Mouse (Mus musculus) myocyte (in vitro differentiated cells): ENCODE data around the gene Ccdc7a.

Experiments used
- CEBPB ChIP-seq: IDR thresholded peaks from 2 replicates; pipeline ENCODE4 v1.6.1; 2011; ENCODE audit warnings: mild to moderate bottlenecking, moderate library complexity; ENCODE audit not compliant: poor library complexity, insufficient read depth, severe bottlenecking
- E2F4 ChIP-seq: IDR thresholded peaks from one replicate; pipeline ENCODE4 v1.6.1; 2011; ENCODE audit warnings: mild to moderate bottlenecking, control low read depth, moderate library complexity; ENCODE audit not compliant: insufficient read depth
- MAX ChIP-seq: IDR thresholded peaks from one replicate; pipeline ENCODE4 v1.6.1; 2011; ENCODE audit warnings: low read depth, mild to moderate bottlenecking, control low read depth
- MYOD1 ChIP-seq, 3 experiments: IDR thresholded peaks; one replicate each; pipeline ENCODE4 v1.6.1; 2011; ENCODE audit warnings: control low read depth in 2 of 3, low read depth in 2 of 3, mild to moderate bottlenecking in 2 of 3, moderate library complexity in 1 of 3; ENCODE audit not compliant: insufficient read length in 2 of 3, control insufficient read depth in 1 of 3
- MYOG ChIP-seq, 3 experiments: IDR thresholded peaks; one replicate each; pipeline ENCODE4 v1.6.1; 2011; ENCODE audit warnings: control low read depth in 2 of 3, low read depth in 2 of 3, mild to moderate bottlenecking in 2 of 3; ENCODE audit not compliant: insufficient read length in 2 of 3, control insufficient read depth in 1 of 3, insufficient read depth in 1 of 3
- POLR2A ChIP-seq: IDR thresholded peaks from one replicate; pipeline ENCODE4 v1.6.1; 2011; ENCODE audit warnings: low read depth, mild to moderate bottlenecking, control low read depth, moderate library complexity; ENCODE audit not compliant: insufficient read length
- POLR2AphosphoS2 ChIP-seq: IDR thresholded peaks from one replicate; pipeline ENCODE4 v1.6.1; 2011; ENCODE audit warnings: low read depth, control low read depth; ENCODE audit not compliant: insufficient read length
- REST ChIP-seq: IDR thresholded peaks from one replicate; pipeline ENCODE4 v1.6.1; 2011; ENCODE audit warnings: mild to moderate bottlenecking, control low read depth, moderate library complexity; ENCODE audit not compliant: insufficient read depth, insufficient read length
- TCF12 ChIP-seq: IDR thresholded peaks from one replicate; pipeline ENCODE4 v1.6.1; 2011; ENCODE audit warnings: mild to moderate bottlenecking, control low read depth; ENCODE audit not compliant: poor library complexity, insufficient read depth, severe bottlenecking
- TCF3 ChIP-seq: IDR thresholded peaks from one replicate; pipeline ENCODE4 v1.6.1; 2011; ENCODE audit warnings: low read depth, control low read depth; ENCODE audit not compliant: insufficient read length
- USF1 ChIP-seq: IDR thresholded peaks from one replicate; pipeline ENCODE4 v1.6.1; 2011; ENCODE audit warnings: low read depth, mild to moderate bottlenecking, control low read depth, moderate library complexity

DNA sequence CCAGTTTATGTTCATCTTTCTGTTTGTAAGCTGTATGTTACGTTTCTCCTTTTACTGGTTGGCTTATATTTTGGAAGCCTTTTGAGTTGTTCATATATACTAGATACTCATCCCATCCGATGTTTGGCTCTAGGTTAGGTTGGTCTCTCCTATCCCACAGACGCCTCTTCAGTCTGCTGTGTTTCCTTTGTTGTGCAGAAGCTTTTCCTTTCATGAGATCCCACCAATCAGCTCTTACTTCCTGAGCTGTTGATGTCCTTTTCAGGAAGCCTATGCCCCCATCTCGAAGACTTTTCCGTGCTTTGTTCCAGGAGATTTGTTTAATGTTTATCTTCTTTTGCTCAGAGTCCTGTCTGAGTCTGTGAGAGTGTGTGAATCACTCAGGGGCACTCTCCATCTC, 221.6 kb downstream of the Ccdc7a start:
- TF ChIP-seq E2F4 = no peak
- no peak for TF ChIP-seq CEBPB
- no peak for TF ChIP-seq POLR2A
- no peak for TF ChIP-seq TCF12
- no peak for TF ChIP-seq USF1
- no peak for TF ChIP-seq POLR2AphosphoS2
- TF ChIP-seq MAX = no peak
- no peak for TF ChIP-seq TCF3
- TF ChIP-seq MYOG (IDR thresholded peaks at IDR 0.05; ENCODE audit: control insufficient read depth in 1 of 3, insufficient read depth in 1 of 3, insufficient read length in 2 of 3, low read depth in 2 of 3) = no peak
- no peak for TF ChIP-seq MYOD1 (IDR thresholded peaks at IDR 0.05; ENCODE audit: control insufficient read depth in 1 of 3, insufficient read length in 2 of 3, low read depth in 2 of 3)
- no peak for TF ChIP-seq REST
